Comparison of ENCODE assay signal across 21 mouse cellular contexts in genomic region chr1:93068553-93068952, GRCm38 (mm10). TPM values are rescaled to one million over a fixed set of nuclear protein-coding genes. Genes with fewer than 3 reads are reported as not detected.
DNase-seq lines count a peak whose midpoint lies in the region; ATAC-seq and TF ChIP-seq lines count a peak whose summit lies in the region.
"Had no signal": no experiment of that assay in that cellular context is flagged by ENCODE, and none has a peak within 500 bp of the region (broad histone marks: within the 10 kb centered on the region; RNA-seq: fewer than 3 reads in every experiment).

No protein-coding gene starts in this region.

- peaks cover 20% of the 10 kb centered on the region for H3K4me1 ChIP-seq in forebrain, embryonic 14.5 days (ENCODE audit: control insufficient read depth, insufficient read depth, low read length)
- H3K4me1 ChIP-seq in forebrain, embryonic 13.5 days: peaks cover 42% of the 10 kb centered on the region
- H3K4me1 ChIP-seq: midbrain, embryonic 13.5 days; stomach, embryonic 15.5 days had no signal

- no peak overlapping the region for H3K4me2 ChIP-seq in forebrain, embryonic 14.5 days (ENCODE audit: low read length)
- no peak overlapping the region for H3K4me2 ChIP-seq in forebrain, embryonic 13.5 days
- H3K4me2 ChIP-seq: heart, embryonic 13.5 days; intestine, embryonic 15.5 days; kidney, embryonic 15.5 days; liver, embryonic 11.5 days; midbrain, embryonic 13.5 days; stomach, embryonic 15.5 days had no signal

- no peaks in the 10 kb centered on the region for H3K27me3 ChIP-seq in forebrain, embryonic 14.5 days (replicated peaks; ENCODE audit: control insufficient read depth, insufficient read depth, low read length)
- no peaks in the 10 kb centered on the region for H3K27me3 ChIP-seq in forebrain, embryonic 13.5 days
- H3K27me3 ChIP-seq: intestine, embryonic 15.5 days; kidney, embryonic 15.5 days; midbrain, embryonic 13.5 days; stomach, embryonic 15.5 days had no signal

- no peaks in the 10 kb centered on the region for H3K9me3 ChIP-seq in forebrain, embryonic 14.5 days (replicated peaks; ENCODE audit: control insufficient read depth, low read length)
- H3K9me3 ChIP-seq in forebrain, embryonic 13.5 days (replicated peaks): no peaks in the 10 kb centered on the region
- H3K9me3 ChIP-seq: heart, embryonic 13.5 days; intestine, embryonic 15.5 days; kidney, embryonic 15.5 days; limb, embryonic 10.5 days; midbrain, embryonic 13.5 days; stomach, embryonic 15.5 days had no signal

- 50% methylated on average over 1 of the region's 1 CpGs for WGBS in forebrain, embryonic 14.5 days
- 86% methylated on average over 1 of the region's 1 CpGs for WGBS in forebrain, embryonic 13.5 days

- H3K4me3 ChIP-seq in forebrain, embryonic 14.5 days (ENCODE audit: low read depth, low read length): no peak overlapping the region
- H3K4me3 ChIP-seq in forebrain, embryonic 13.5 days: no peak overlapping the region
- H3K4me3 ChIP-seq: erythroblast, embryonic 14.5 days; heart, embryonic 13.5 days; intestine, embryonic 15.5 days; kidney, embryonic 15.5 days; limb, embryonic 10.5 days; midbrain, embryonic 13.5 days; stomach, embryonic 15.5 days had no signal

- H3K27ac ChIP-seq in forebrain, embryonic 14.5 days (ENCODE audit: low read depth, low read length): no peak overlapping the region
- no peak overlapping the region for H3K27ac ChIP-seq in forebrain, embryonic 13.5 days
- H3K27ac ChIP-seq: heart, embryonic 13.5 days; intestine, embryonic 15.5 days; kidney, embryonic 15.5 days; limb, embryonic 10.5 days; midbrain, embryonic 13.5 days; stomach, embryonic 15.5 days had no signal

- H3K36me3 ChIP-seq in forebrain, embryonic 14.5 days (ENCODE audit: control insufficient read depth, insufficient read depth, low read length): peaks cover 94% of the 10 kb centered on the region
- H3K36me3 ChIP-seq in forebrain, embryonic 13.5 days (ENCODE audit: poor library complexity, severe bottlenecking): peaks cover 98% of the 10 kb centered on the region
- H3K36me3 ChIP-seq: heart, embryonic 13.5 days; intestine, embryonic 15.5 days; kidney, embryonic 15.5 days; limb, embryonic 10.5 days; stomach, embryonic 15.5 days had no signal

- intact Hi-C loops in heart, postnatal 36 days (cut with DNase I): no loop called here

- H3K9ac ChIP-seq in forebrain, embryonic 14.5 days (ENCODE audit: low read length): no peak overlapping the region
- H3K9ac ChIP-seq in forebrain, embryonic 13.5 days: no peak overlapping the region
- H3K9ac ChIP-seq: heart, embryonic 13.5 days; intestine, embryonic 15.5 days; kidney, embryonic 15.5 days; midbrain, embryonic 13.5 days; stomach, embryonic 15.5 days had no signal

- TF ChIP-seq CTCF in brain, embryonic 14.5 days (IDR thresholded peaks at IDR 0.05; ENCODE audit: borderline replicate concordance, extremely low read depth, insufficient read depth, insufficient read length): no peak

- no peak for ATAC-seq in forebrain, embryonic 14.5 days
- ATAC-seq in forebrain, embryonic 13.5 days: no peak
- ATAC-seq: forebrain, embryonic 16.5 days; intestine, embryonic 15.5 days; midbrain, embryonic 13.5 days had no signal

- DNase-seq in forebrain, embryonic 14.5 days (ENCODE audit: low spot score): peak; percentile 9
- DNase-seq in Muller cell, postnatal 12 days (ENCODE audit: inconsistent ontology term): peak; percentile 42
- DNase-seq in brain, embryonic 14.5 days (ENCODE audit: low read depth): peak; percentile 32
- peak; percentile 86 to 87 for DNase-seq in cerebellum, postnatal 14 days
- DNase-seq in yolk sac, embryonic 10.5 days (ENCODE audit: low spot score): no peak
- no peak for DNase-seq in right cerebral cortex, postnatal 14 days
- no peak for DNase-seq in heart, postnatal 36 days
- DNase-seq: spleen, adult 18-20 months; thymus, postnatal 36 days had no signal

- TF ChIP-seq POLR2A in brain, embryonic 14.5 days (IDR thresholded peaks at IDR 0.05; ENCODE audit: borderline replicate concordance, extremely low read depth, insufficient read depth, insufficient read length, poor library complexity, severe bottlenecking): no peak

RNA-seq across cellular contexts. Expression of gene Kif1a, which starts 33.2 kb away (rescaled TPM):
- polyA plus RNA-seq in forebrain, embryonic 14.5 days (2014; fragmentation: Nextera tagmentation; extraction: Ambion mirVana): 182 and 247 TPM in 2 replicates
- 205 and 224 TPM in 2 replicates for polyA plus RNA-seq in forebrain, embryonic 13.5 days (2015; fragmentation: Nextera tagmentation; extraction: Ambion mirVana)
- 117 and 213 TPM in 2 replicates for polyA plus RNA-seq in brain, embryonic 14.5 days (2012; rRNA removed)
- 1 to 10 TPM; 1.7 to 2.0 TPM for total RNA-seq in heart, postnatal 36 days (2021)
- total RNA-seq: common myeloid progenitor, adult 5-6 weeks; neutrophil, adult 5-6 weeks had no signal

Comparison
In these comparisons a context has a peak if more than half of its experiments do, and no peak if none do; other contexts are left out.
1. DNase-seq: peak in forebrain, embryonic 14.5 days (single experiment), Muller cell, postnatal 12 days (single experiment), brain, embryonic 14.5 days (single experiment) and cerebellum, postnatal 14 days (2 of 2); none in yolk sac, embryonic 10.5 days (single experiment), right cerebral cortex, postnatal 14 days (single experiment) and heart, postnatal 36 days (0 of 2).